Mouse (Mus musculus): ENCODE data around the gene Il1r1.

DNA sequence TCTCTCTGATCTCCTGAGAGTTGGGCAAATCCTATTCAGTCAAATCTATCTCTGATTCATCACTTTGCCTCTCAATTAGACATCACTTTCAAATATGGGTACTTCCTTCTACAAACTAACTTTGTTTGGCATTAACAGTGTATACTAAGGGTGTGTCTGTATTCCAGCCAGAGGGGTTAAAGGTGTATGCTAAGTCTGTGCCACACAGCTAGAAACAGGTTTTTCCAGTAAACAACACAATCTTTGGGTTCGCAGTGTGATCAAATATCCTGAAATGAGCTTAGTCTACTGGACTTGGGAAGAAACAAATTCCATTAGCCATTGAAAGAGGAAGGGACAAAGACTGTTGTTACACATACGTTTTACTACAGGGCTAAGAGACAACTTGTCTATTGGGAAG, 30.6 kb upstream of the Il1r1 start:
- TF ChIP-seq POLR2A (IDR thresholded peaks at IDR 0.05; ENCODE audit: insufficient read length, low read depth), result no peak
- no peak for TF ChIP-seq MAX (IDR thresholded peaks at IDR 0.05; ENCODE audit: low read depth)
- no peak for TF ChIP-seq CEBPB (IDR thresholded peaks at IDR 0.05; ENCODE audit: insufficient read depth, poor library complexity, severe bottlenecking)
- no peak for TF ChIP-seq E2F4 (IDR thresholded peaks at IDR 0.05; ENCODE audit: insufficient read depth)
- no peak for TF ChIP-seq USF1 (IDR thresholded peaks at IDR 0.05; ENCODE audit: low read depth)
- TF ChIP-seq POLR2AphosphoS2 (IDR thresholded peaks at IDR 0.05; ENCODE audit: insufficient read length, low read depth), result no peak
- no peak for TF ChIP-seq SRF (IDR thresholded peaks at IDR 0.05; ENCODE audit: control insufficient read depth, insufficient read length, low read depth)
- no peak for TF ChIP-seq TCF12 (IDR thresholded peaks at IDR 0.05; ENCODE audit: insufficient read depth, poor library complexity, severe bottlenecking)

All from myocyte (in vitro differentiated cells).